Mouse (Mus musculus) heart, adult 2 months (tissue): ENCODE data around the gene Elf1.

ENCODE experiments used
- CTCF ChIP-seq: fragments of 200-600 bp; IDR thresholded peaks from 2 replicates; pipeline ENCODE4 v1.8.1; 2022; ENCODE audit warnings: antibody characterized with exemption, mild to moderate bottlenecking, moderate library complexity
- EP300 ChIP-seq: fragments of 200-500 bp; IDR thresholded peaks from 2 replicates; pipeline ENCODE4 v1.6.1; 2011; ENCODE audit warnings: low read depth, low read length, control low read depth; ENCODE audit not compliant: insufficient read depth
- POLR2A ChIP-seq: fragments of 200-500 bp; IDR thresholded peaks from 2 replicates; pipeline ENCODE4 v1.6.1; 2011; ENCODE audit warnings: mild to moderate bottlenecking, low read depth, low read length, control low read depth; ENCODE audit not compliant: insufficient read depth

DNA sequence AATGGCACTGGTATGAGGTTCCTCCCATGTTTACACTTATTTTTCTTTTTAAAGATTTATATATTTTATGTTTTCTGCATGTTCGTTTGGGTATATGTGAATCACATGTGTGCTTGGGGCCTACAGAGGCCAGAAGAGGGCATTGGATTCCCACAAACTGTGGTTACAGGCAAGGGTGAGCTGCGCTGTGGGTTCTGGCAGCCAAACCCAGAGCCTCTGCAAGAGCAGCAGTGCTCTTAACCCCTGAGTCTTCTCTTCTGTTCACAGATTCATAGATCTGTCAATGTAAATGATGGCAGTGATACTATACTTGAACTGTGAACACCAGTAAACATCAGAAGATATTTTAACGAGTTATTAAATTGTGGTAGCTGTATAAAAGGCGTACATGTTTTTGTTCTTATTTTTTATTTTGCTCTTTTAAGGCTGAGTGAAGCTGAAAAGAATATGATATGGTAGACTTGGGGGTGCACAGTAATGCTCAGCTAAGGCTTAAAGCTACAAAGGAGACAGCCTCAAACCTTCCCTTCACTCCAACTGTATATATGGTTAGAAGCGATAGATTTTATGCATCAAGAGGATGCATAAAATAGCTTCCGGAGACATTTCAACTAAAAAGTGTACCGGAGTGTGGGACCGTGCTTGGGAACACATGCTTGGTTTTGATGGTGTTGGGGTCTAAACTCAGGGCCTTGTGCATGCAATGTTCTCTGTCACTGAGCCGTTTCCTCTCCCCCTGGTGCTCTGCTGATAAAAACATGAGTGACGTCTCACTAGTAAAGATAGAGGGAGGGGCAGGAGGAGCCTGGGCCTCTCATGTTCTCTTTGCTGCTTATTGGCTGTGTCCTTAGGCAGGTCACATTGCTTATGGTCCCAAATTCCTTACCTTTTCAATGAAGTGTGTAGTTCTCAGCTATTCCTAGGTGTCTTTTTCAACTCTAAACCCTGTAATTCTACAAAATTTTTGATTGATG, 48.9 kb downstream of the Elf1 start:
- TF ChIP-seq POLR2A (no peak), EP300 (no peak), CTCF (no peak)
